Mouse (Mus musculus) spleen, adult 2 months (tissue): Measurements from ENCODE around the gene Cebpe. TPM values are rescaled to one million over a fixed set of nuclear protein-coding genes. Genes with fewer than 3 reads are reported as not detected.

Experiments used
- DNase-seq, 2 experiments: peaks; one replicate each; pipeline versions ENCODE4 v3.0.0 to v3.0.0-alpha.2; 2012 to 2021; ENCODE audit warnings: low spot score in 2 of 2, low read depth in 1 of 2
- H3K27ac ChIP-seq: fragments of 200-500 bp; 2 replicates; pipeline ENCODE4 v1.5.1; 2012; ENCODE audit warnings: low read length, inconsistent platforms; ENCODE audit not compliant: insufficient read depth
- H3K27me3 ChIP-seq: fragments of 200-500 bp; 2 replicates; pipeline ENCODE4 v1.6.1; 2012; ENCODE audit warnings: mild to moderate bottlenecking, moderate library complexity, low read length, inconsistent platforms; ENCODE audit not compliant: control insufficient read depth, insufficient read depth
- H3K36me3 ChIP-seq: fragments of 200-500 bp; 2 replicates; pipeline ENCODE4 v1.6.1; 2012; ENCODE audit warnings: mild to moderate bottlenecking, low read length, inconsistent platforms; ENCODE audit not compliant: control insufficient read depth, insufficient read depth
- H3K4me1 ChIP-seq: fragments of 200-500 bp; 2 replicates; pipeline ENCODE4 v1.6.1; 2011; ENCODE audit warnings: inconsistent platforms; ENCODE audit not compliant: control insufficient read depth, insufficient read depth, insufficient read length
- H3K4me3 ChIP-seq: fragments of 200-500 bp; 2 replicates; pipeline ENCODE4 v1.5.1; 2011; ENCODE audit warnings: mild to moderate bottlenecking, inconsistent platforms; ENCODE audit not compliant: insufficient read depth, insufficient read length; ENCODE audit errors: extremely low read depth
- CTCF ChIP-seq: fragments of 200-500 bp; IDR thresholded peaks from 2 replicates; pipeline ENCODE4 v1.5.1; 2011; ENCODE audit warnings: mild to moderate bottlenecking, inconsistent platforms; ENCODE audit not compliant: insufficient read depth, insufficient read length, insufficient replicate concordance; ENCODE audit errors: extremely low read depth
- POLR2A ChIP-seq: fragments of 200-500 bp; IDR thresholded peaks from 2 replicates; pipeline ENCODE4 v1.6.1; 2011; ENCODE audit warnings: low read depth, low read length, inconsistent platforms
- WGBS: fragments of 180-500 bp; shearing (Covaris S2); methylation state at CpG from one replicate; pipeline ENCODE4 v1.1.7; 2018; 5-methylcytosine and 5-hydroxymethylcytosine counted together
- polyA plus RNA-seq: library from polyadenylated mRNA; depleted of rRNA; stranded (reverse); fragments of >200 nt; gene quantifications from 2 replicates; pipeline ENCODE4 v1.2.3, GENCODE M21; 2012; rRNA removed

The Cebpe gene
- polyA plus RNA-seq, 1 experiment = 5.2 TPM

DNA sequence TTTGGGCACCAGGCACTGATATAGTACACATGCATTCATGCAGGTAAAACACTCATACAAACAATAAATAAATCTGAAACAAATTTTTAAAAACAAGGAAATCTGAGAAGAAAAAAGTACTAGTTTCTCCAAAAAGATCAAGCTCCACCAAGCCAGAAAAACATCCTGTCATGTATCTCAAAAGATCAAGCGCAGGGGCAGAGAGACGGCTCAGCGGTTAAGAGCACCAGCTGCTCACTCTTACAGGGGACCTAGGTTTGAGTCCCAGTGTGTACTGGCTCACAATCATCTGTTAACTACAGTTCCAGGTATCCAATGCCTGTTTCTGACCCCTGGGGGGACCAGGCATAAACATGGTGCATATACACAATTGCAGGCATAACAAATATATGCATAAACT, 29.6 kb downstream of the Cebpe start:
- no peak for TF ChIP-seq POLR2A
- no peak for TF ChIP-seq CTCF
- no peak overlapping the region for H3K27ac ChIP-seq
- 66% methylated on average over 3 of the region's 3 CpGs for whole genome bisulfite sequencing
- no peak for DNase-seq
- H3K27me3 ChIP-seq = no peaks in the 10 kb centered on the region
- no peak overlapping the region for H3K4me3 ChIP-seq
- peaks cover 20% of the 10 kb centered on the region for H3K36me3 ChIP-seq
- no peaks in the 10 kb centered on the region; the same call in 1 of the 2 replicates for H3K4me1 ChIP-seq

DNA sequence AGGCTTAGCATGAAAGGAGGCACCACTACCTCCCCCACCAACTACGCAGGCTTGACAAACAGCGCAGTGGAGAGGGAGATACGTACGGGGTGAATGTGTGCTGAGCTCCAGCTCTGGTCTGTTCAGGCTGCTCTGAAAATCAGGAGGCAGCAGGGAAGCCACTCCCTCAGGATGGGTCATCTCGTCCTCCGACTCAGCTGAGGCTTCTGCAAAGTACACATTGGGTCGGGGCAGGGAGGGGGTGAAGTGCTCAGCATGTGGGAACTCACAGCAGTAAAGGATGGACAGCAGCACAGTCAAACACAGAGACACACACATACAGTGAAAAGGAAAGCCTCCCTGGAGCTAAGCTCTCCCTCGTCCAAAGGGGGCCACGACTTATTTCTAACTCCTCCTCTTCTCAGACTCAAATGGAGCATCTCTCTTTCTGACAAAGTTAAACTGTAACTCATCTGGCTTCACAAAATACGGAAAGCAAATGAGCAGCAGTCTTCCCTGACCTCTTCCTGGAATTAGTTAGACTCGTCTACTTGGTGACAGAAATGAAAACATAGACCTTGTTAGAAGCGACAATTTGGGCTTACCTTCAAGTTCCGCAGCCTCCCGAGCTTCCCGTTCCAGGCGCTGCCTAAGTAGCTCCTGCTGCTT, 33.2 kb downstream of the Cebpe start:
- H3K4me3 ChIP-seq = no peak overlapping the region
- no peak for DNase-seq
- peaks cover 33% of the 10 kb centered on the region for H3K36me3 ChIP-seq
- no peak overlapping the region for H3K27ac ChIP-seq
- H3K4me1 ChIP-seq = no peaks in the 10 kb centered on the region
- H3K27me3 ChIP-seq = no peaks in the 10 kb centered on the region
- WGBS = 96% methylated on average over 16 of the region's 16 CpGs
- no peak for TF ChIP-seq CTCF
- TF ChIP-seq POLR2A = no peak

DNA sequence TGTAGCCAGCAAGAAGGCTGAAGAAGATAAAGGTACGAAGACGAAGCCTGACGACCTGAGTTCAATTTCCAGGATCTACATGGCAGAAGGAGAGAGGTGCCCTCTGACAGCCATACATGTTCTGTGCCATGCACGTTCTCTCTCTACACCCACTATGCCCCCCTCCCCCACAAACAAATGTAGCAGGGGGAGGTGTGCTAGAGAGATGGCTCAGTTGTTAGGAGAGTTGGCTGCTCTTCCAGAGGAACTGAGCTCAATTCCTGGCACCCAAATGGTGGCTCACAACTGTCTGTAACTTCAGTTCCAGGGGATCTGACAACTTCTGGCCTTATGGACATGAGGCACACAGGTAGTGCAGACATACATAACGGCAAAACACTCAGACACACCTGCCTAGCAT, 35.7 kb downstream of the Cebpe start:
- WGBS = 91% methylated on average over 5 of the region's 5 CpGs
- H3K27me3 ChIP-seq = no peaks in the 10 kb centered on the region
- no peaks in the 10 kb centered on the region for H3K4me1 ChIP-seq
- H3K36me3 ChIP-seq = peaks cover 36% of the 10 kb centered on the region
- no peak for DNase-seq
- H3K27ac ChIP-seq = no peak overlapping the region
- no peak overlapping the region for H3K4me3 ChIP-seq
- no peak for TF ChIP-seq CTCF
- TF ChIP-seq POLR2A = no peak

DNA sequence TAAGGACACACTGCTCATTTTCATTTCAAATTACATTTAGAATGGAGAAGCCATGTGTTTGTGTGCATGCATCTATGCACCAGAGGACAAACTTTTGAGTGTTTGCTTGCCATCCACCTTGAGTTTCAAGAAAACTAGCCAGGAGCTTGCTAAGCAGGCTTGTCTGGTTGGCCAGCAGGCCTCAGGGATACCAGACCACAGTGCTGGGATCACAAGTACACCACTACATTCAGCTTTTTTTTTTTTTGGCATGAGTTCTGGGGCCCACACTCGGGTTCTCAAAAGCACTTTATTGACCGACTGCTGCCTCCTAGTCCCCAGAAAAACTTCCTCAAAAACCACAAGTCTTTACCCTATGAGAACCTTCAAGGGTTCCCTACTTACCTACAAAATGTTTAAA, 37.7 kb downstream of the Cebpe start:
- 53% methylated on average over 2 of the region's 2 CpGs for WGBS
- DNase-seq = no peak
- no peak overlapping the region for H3K27ac ChIP-seq
- H3K36me3 ChIP-seq = peaks cover 35% of the 10 kb centered on the region
- H3K27me3 ChIP-seq = no peaks in the 10 kb centered on the region
- H3K4me3 ChIP-seq = no peak overlapping the region
- TF ChIP-seq CTCF (no peak), POLR2A (no peak)
- H3K4me1 ChIP-seq = no peaks in the 10 kb centered on the region

DNA sequence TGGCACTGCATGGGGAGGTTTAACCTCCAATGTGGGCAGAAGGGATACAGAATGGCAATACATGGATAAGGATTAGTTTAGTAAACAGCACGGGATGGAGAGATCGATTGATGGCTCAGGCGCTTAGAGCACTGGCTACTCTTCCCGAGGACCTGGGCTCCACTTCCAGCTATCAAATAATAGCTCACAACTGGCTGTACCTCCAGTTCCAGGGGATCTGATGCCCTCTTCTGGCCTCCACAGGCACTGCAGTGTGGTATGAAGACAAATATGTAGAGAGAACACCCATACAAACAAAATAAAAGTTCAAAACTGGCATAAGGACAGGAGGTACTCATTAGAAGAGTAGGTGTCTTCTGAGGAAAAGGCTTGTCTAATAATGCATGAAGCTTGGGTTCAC, 42.6 kb downstream of the Cebpe start:
- Histone ChIP-seq H3K27me3 (no peaks in the 10 kb centered on the region), H3K36me3 (peaks cover 31% of the 10 kb centered on the region), H3K4me1 (no peaks in the 10 kb centered on the region), H3K4me3 (no peak overlapping the region), H3K27ac (no peak overlapping the region)
- TF ChIP-seq CTCF (peak; percentile 50; the same call in 1 of the 2 replicates), POLR2A (no peak)
- 74% methylated on average over 4 of the region's 4 CpGs for WGBS
- DNase-seq = peak in 1 of 2 experiments; percentile 51

DNA sequence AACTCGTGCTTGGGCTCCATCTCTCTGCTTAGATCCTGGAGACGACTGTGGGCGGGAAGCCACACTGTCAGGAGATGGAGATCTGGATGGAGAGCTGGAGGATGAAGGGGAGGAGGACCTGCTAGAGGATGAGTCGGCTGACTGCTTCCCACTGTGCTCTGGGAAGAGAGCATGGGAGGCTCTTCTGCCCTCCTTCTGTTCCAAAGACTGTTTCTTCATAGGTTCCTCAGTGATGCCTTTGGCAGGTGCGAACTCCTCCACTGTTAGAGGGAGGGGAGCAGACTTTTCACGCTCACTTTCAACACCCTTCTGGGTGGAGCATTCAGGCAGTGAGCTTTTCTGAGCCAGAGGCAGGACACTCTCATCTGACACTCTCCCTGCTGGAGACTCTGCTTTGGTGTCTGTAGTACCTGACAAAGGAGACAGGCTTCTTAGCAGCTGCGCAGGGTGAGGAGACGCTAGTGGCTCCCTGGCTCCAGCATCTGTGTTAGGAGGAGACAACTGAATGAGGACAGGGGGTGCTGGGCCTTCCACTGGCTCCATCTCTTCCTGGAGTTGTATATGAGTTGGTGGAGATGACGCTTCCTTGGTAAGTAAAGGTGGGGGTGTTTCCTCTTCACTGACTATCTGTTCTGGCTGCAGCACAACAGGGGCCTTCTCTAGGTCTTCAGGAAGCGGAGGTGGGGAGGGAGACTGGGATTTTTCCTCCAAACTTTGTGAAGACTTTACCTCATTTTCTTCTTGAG, 47.3 kb downstream of the Cebpe start:
- Histone ChIP-seq H3K27ac (no peak overlapping the region), H3K4me1 (no peaks in the 10 kb centered on the region), H3K27me3 (no peaks in the 10 kb centered on the region), H3K36me3 (peaks cover 49% of the 10 kb centered on the region), H3K4me3 (no peak overlapping the region)
- TF ChIP-seq CTCF (no peak), POLR2A (no peak)
- no peak for DNase-seq
- WGBS = 97% methylated on average over 10 of the region's 10 CpGs

Other genes starting within 250 kb of the Cebpe start
- gene Lrp10, start 248.0 kb downstream of the Cebpe start, polyA plus RNA-seq = 154 and 206 TPM in 2 replicates
- 0.22 and 0.40 TPM in 2 replicates for gene Rem2, start 236.1 kb downstream of the Cebpe start, polyA plus RNA-seq
- gene Prmt5, start 194.6 kb downstream of the Cebpe start, polyA plus RNA-seq = 18.2 and 26.6 TPM in 2 replicates
- gene Haus4, start 157.6 kb downstream of the Cebpe start, polyA plus RNA-seq = 12.8 and 15.1 TPM in 2 replicates
- gene Ajuba, start 134.6 kb downstream of the Cebpe start, polyA plus RNA-seq = 3.0 and 3.9 TPM in 2 replicates
- 4.2 and 6.0 TPM in 2 replicates for gene 4931414P19Rik, start 106.2 kb downstream of the Cebpe start, polyA plus RNA-seq
- 82.5 and 102 TPM in 2 replicates for gene Psmb5, start 94.2 kb downstream of the Cebpe start, polyA plus RNA-seq
- not detected in 2 replicates for gene Psmb11, start 90.7 kb downstream of the Cebpe start, polyA plus RNA-seq
- not detected in 2 replicates for gene Gm17606, start 71.2 kb downstream of the Cebpe start, polyA plus RNA-seq
- gene Cdh24, start 70.8 kb downstream of the Cebpe start, polyA plus RNA-seq = 7.3 and 10.8 TPM in 2 replicates
- gene 1700123O20Rik, start 26.0 kb downstream of the Cebpe start, polyA plus RNA-seq = 32.9 and 66.9 TPM in 2 replicates
- gene Acin1, start 25.2 kb downstream of the Cebpe start, polyA plus RNA-seq = 126 and 130 TPM in 2 replicates
- gene Gm29776, start 13.3 kb downstream of the Cebpe start, polyA plus RNA-seq = 0.04 and 0.07 TPM in 2 replicates
- 10.8 and 13.3 TPM in 2 replicates for gene Slc7a8, start 69.8 kb upstream of the Cebpe start, polyA plus RNA-seq
- gene Rnf212b, start 102.0 kb upstream of the Cebpe start, polyA plus RNA-seq = not detected in 2 replicates
- 2.8 and 4.1 TPM in 2 replicates for gene Homez, start 158.8 kb upstream of the Cebpe start, polyA plus RNA-seq
- 6.3 and 10.7 TPM in 2 replicates for gene Ppp1r3e, start 165.4 kb upstream of the Cebpe start, polyA plus RNA-seq
- 16.6 and 16.9 TPM in 2 replicates for gene Bcl2l2, start 171.2 kb upstream of the Cebpe start, polyA plus RNA-seq
- gene Gm20521, start 171.3 kb upstream of the Cebpe start, polyA plus RNA-seq = 3.1 TPM in 1 of 2 replicates, not detected in the other
- gene Pabpn1, start 180.3 kb upstream of the Cebpe start, polyA plus RNA-seq = 73.3 and 76.7 TPM in 2 replicates
- 18.5 and 18.9 TPM in 2 replicates for gene Slc22a17, start 201.0 kb upstream of the Cebpe start, polyA plus RNA-seq
- 2.4 and 3.7 TPM in 2 replicates for gene Efs, start 214.0 kb upstream of the Cebpe start, polyA plus RNA-seq
- not detected in 2 replicates for gene Il25, start 220.5 kb upstream of the Cebpe start, polyA plus RNA-seq
- 0.14 TPM in 1 of 2 replicates, not detected in the other for gene Cmtm5, start 224.1 kb upstream of the Cebpe start, polyA plus RNA-seq